Mouse (Mus musculus) spleen, postnatal 10 days (tissue): ENCODE data around the gene Ccdc82.

ENCODE experiments used
- DNase-seq, 2 experiments: peaks; one replicate each; pipeline ENCODE4 v3.0.0; 2021 to 2022; ENCODE audit warnings: low spot score in 2 of 2

The Ccdc82 gene

GRCm38 (mm10) chr9:13299190-13299589 is 52.4 kb downstream of the Ccdc82 start:
- DNase-seq, result no peak

GRCm38 (mm10) chr9:13300041-13300441 is 53.3 kb downstream of the Ccdc82 start:
- no peak for DNase-seq

- DNase-seq, result no peak
Measured at GRCm38 (mm10) chr9:13300891-13301782, 54.4 kb downstream of the Ccdc82 start.

GRCm38 (mm10) chr9:13302183-13302825 is 55.5 kb downstream of the Ccdc82 start:
- no peak for DNase-seq

GRCm38 (mm10) chr9:13303099-13303771 is 56.5 kb downstream of the Ccdc82 start:
- DNase-seq, result no peak

- DNase-seq, result peak in 1 of 2 experiments; percentile 37
Measured at GRCm38 (mm10) chr9:13303976-13304375, 57.2 kb downstream of the Ccdc82 start.

GRCm38 (mm10) chr9:13306471-13306870 is 59.7 kb downstream of the Ccdc82 start:
- DNase-seq, result no peak

- no peak for DNase-seq
Measured at GRCm38 (mm10) chr9:13307226-13307625, 60.5 kb downstream of the Ccdc82 start.

- no peak for DNase-seq
Measured at GRCm38 (mm10) chr9:13308718-13309117, 62.0 kb downstream of the Ccdc82 start.

GRCm38 (mm10) chr9:13309807-13310206 is 63.1 kb downstream of the Ccdc82 start:
- no peak for DNase-seq

GRCm38 (mm10) chr9:13310236-13310635 is 63.5 kb downstream of the Ccdc82 start:
- DNase-seq, result no peak

GRCm38 (mm10) chr9:13311094-13311493 is 64.3 kb downstream of the Ccdc82 start:
- no peak for DNase-seq

- DNase-seq, result no peak
Measured at GRCm38 (mm10) chr9:13313923-13314322, 67.2 kb downstream of the Ccdc82 start.

- DNase-seq, result no peak
Measured at GRCm38 (mm10) chr9:13314577-13315004, 67.8 kb downstream of the Ccdc82 start.

GRCm38 (mm10) chr9:13315393-13315792 is 68.6 kb downstream of the Ccdc82 start:
- no peak for DNase-seq

- no peak for DNase-seq
Measured at GRCm38 (mm10) chr9:13319566-13319965, 72.8 kb downstream of the Ccdc82 start.

- DNase-seq, result no peak
Measured at GRCm38 (mm10) chr9:13320800-13321364, 74.1 kb downstream of the Ccdc82 start.

GRCm38 (mm10) chr9:13323074-13323473 is 76.3 kb downstream of the Ccdc82 start:
- no peak for DNase-seq

- no peak for DNase-seq
Measured at GRCm38 (mm10) chr9:13323612-13324011, 76.9 kb downstream of the Ccdc82 start.
